Mouse (Mus musculus): ENCODE measurements around the gene Abcc4.

GRCm38 (mm10) chr14:118706962-118707361 is 943 bp upstream of the Abcc4 start:
- TF ChIP-seq MAFK (IDR thresholded peaks at IDR 0.05; ENCODE audit: insufficient read depth, low read depth, low read length) = no peak
- no peak for TF ChIP-seq ZC3H11A (IDR thresholded peaks at IDR 0.05; ENCODE audit: borderline replicate concordance, low read depth, low read length)
- no peak for TF ChIP-seq HCFC1 (IDR thresholded peaks at IDR 0.05; ENCODE audit: borderline replicate concordance, insufficient read depth, low read length)
